Mouse (Mus musculus) thymus, postnatal 25 days (tissue): ENCODE measurements around the gene Nr1h3.

Experiments
- DNase-seq: peaks from one replicate; pipeline ENCODE4 v3.0.0; 2022

The Nr1h3 gene

DNA sequence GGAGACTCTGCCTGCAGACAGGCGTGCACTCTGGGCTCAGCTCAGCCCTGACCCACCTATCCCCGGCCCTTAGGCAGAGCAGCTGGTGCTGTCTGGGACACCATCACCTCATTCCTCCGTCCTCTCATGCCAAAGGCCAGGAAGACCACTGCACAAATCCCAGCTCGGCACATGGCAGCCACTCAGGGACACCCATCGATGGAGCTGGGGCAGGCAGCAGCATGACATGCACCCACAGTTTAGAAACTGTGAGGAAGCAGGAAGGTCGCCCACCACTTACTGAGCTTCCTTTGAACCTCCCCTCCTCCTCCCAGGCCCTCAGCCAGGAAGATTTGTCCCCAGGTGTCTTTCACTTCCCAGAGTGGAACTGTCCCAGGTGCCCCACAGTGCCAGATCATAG lies 65.2 kb downstream of the Nr1h3 start:
- no peak for DNase-seq

- DNase-seq, result no peak
Observed at GRCm38 (mm10) chr2:91136513-91137412, 65.9 kb downstream of the Nr1h3 start.
